Mouse (Mus musculus): Measurements from ENCODE around the gene Speer4e.
"Not testable (repeated sequence)": the region's sequence is repeated elsewhere in the genome, so short reads cannot be mapped to it uniquely, and the experiment has no call there.

Speer4e gene

DNA sequence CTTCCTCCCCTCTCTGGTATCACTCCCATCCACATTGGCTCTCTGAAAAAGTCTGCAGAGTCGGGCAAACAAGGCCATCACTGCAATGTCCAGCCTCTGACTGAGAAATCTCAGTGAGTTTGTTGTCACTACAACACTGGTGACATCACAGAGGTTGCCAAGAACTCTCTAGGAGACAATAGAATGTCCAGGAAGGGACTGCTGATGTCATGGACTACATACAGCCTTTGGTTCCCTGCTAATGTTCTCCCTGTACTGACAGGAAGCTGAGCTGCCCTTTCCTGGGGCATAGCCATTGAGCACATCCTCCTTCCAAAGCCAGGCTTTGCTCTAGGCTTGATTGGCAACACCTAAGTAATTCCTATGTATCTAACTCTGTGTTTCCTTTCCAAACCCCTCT lies at the start of gene Speer4e:
Speer4e (minus strand) TSS at position 101 of the 400 bp plus-strand sequence.
- not testable (repeated sequence) for DNase-seq

- DNase-seq = not testable (repeated sequence)
Measured at GRCm38 (mm10) chr5:14986649-14987387, 48.6 kb upstream of the Speer4e start.

DNA sequence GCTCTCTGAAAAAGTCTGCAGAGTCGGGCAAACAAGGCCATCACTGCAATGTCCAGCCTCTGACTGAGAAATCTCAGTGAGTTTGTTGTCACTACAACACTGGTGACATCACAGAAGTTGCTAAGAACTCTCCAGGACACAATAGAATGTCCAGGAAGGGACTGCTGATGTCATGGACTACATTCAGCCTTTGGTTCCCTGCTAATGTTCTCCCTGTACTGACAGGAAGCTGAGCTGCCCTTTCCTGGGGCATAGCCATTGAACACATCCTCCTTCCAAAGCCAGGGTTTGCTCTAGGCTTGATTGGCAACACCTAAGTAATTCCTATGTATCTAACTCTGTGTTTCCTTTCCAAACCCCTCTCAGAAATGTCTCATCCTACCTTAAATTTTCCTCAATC lies 40.6 kb upstream of the Speer4e start, which contains the start of gene Gm10354:
Gm10354 (minus strand) TSS at position 101 of the 400 bp plus-strand sequence.
- not testable (repeated sequence) for DNase-seq

- not testable (repeated sequence) for DNase-seq
Measured at GRCm38 (mm10) chr5:14977368-14977767, 39.1 kb upstream of the Speer4e start.

DNA sequence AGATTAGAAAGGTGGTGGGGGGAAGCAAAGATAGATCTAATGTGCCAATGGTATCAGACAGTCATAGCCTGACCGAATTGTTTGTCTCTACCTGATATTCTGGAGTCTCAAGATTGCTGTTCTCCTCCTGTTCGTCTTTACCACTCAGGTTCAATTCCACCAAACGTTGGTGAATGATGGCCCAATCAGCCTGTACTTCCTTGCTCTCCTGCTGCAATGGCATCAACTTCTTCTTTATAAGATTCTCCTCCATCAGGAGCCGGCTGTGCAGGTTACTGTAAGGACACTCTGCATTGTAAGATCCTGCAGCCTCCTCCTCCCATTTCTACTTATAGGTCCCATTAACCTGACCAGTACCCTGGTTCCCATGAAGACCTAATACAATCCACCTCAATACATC lies 37.1 kb upstream of the Speer4e start:
- DNase-seq = not testable (repeated sequence)

DNA sequence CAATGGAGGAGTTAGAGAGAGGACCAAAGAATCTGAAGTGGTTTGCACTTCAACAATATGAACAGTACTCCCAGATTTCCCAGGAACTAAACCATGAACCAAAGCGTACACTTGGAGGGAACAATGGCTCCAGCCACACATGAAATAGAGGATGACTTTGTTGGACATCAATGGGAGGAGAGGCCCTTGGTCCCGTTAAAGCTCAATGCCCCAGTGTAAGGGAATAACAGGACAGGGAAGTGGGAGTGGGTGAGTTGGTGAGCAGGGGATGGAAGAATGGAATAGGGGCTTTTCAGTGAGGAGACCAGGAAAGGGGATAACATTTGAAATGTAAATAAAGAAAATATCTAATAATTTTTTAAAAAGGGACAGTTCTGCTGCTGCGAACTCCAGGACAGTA lies 34.6 kb upstream of the Speer4e start:
- not testable (repeated sequence) for DNase-seq

GRCm38 (mm10) chr5:14963821-14964220 lies 25.6 kb upstream of the Speer4e start:
- not testable (repeated sequence) for DNase-seq

DNA sequence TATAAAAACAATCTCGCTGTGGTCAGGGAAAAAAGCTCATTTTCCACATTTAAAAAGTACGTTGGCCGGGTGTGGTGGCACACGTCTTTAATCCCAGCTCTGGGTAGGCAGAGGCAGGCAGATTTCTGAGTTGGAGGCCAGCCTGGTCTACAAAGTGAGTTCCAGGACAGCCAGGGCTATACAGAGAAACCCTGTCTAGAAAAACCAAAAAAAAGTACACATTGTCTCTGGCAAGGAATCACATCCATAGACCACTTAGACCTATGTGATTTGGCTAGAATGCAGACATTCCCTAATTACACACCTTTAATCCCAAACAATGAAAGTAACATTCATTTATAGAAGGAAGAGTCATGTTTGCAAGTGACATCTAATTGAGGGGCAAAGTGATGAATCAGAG lies 23.3 kb upstream of the Speer4e start:
- DNase-seq = not testable (repeated sequence)

- DNase-seq = not testable (repeated sequence)
Measured at GRCm38 (mm10) chr5:14955928-14956706, 17.9 kb upstream of the Speer4e start.

GRCm38 (mm10) chr5:14953587-14953986 lies 15.4 kb upstream of the Speer4e start:
- DNase-seq = not testable (repeated sequence)

DNA sequence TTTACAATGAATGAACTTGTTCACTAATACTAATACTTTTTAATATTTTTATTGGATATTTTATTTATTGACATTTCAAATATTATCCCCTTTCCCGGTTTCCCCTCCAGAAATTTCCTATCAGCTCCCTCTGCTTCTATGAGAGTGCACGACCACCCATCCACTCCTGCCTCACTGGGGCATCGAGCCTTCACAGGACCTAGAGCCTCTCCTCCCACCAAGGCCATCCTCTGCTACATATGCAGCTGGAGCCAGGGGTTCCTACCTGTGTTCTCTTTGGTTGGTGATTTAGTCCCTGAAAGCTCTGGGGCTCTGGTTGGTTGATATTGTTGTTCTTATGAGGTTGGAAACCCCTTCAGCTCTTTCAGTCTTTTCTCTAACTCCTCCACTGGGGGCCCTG lies 14.5 kb upstream of the Speer4e start:
- DNase-seq = not testable (repeated sequence)

- DNase-seq = not testable (repeated sequence)
Measured at GRCm38 (mm10) chr5:14951822-14952221, 13.6 kb upstream of the Speer4e start.

GRCm38 (mm10) chr5:14947482-14948198 lies 9.4 kb upstream of the Speer4e start:
- not testable (repeated sequence) for DNase-seq

DNA sequence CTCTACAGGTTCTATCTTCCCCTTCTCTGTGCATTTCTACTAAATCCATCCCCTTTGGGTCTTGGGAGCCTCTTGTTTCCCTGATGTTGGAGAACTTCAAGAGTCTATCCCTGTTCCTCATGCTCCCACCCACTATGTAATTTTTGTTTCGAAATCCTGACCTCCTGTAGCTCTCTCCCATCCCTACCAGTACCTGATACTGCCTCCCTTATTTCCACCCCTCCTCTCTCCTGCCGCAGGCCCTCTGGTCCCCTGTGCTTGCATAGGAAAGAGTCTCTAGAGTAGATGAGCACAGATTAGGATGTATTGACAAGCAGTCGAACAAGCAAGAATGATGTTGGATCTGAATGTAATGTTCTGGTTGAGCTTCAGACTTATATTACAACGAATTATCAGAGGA lies 7.3 kb upstream of the Speer4e start:
- not testable (repeated sequence) for DNase-seq

DNA sequence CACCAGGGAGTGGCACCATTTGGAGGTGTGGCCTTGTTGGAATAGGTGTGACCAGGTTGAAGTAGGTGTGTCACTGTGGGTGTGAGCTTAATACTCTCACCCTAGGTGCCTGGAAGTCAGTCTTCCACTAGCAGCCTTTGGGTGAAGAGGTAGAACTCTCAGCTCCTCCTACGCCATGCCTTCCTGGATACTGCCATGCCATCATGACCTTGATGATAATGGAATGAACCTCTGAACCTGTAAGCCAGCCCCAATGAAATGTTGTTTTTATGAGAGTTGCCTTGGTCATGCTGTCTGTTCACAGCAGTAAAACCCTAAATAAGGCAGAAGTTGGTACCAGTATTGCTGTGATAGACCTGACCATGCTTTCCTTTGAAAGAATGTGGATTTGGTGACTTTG lies 2.8 kb upstream of the Speer4e start:
- DNase-seq = not testable (repeated sequence)

- DNase-seq = not testable (repeated sequence)
Measured at GRCm38 (mm10) chr5:14933721-14934120, 4.5 kb downstream of the Speer4e start.

GRCm38 (mm10) chr5:14927047-14927446 lies 11.2 kb downstream of the Speer4e start:
- DNase-seq = not testable (repeated sequence)

GRCm38 (mm10) chr5:14914799-14915198 lies 23.4 kb downstream of the Speer4e start, which contains the start of gene Gm9758:
TSS of gene Gm9758 (minus strand) at chr5:14914899.
- not testable (repeated sequence) for DNase-seq

GRCm38 (mm10) chr5:14914361-14914760 lies 23.9 kb downstream of the Speer4e start:
- not testable (repeated sequence) for DNase-seq

DNA sequence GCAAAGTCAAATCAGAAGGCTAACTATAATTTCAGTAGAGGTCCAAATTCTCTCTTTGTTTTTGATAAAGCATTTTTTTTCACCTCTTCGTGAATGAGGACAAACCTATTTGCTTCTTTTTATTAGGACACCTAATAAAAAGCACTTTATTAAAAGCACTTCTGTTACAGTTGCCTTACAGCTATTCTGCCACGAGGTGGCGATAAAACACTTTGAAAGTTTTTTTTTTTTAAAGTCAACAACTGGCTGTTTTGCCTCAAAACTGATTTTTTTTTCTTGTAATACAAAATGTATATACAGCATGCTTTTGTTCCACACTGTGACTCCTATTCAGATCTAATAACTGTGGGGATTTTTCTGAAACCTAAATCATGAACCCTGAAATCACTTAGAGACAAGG lies 34.7 kb downstream of the Speer4e start:
- not testable (repeated sequence) for DNase-seq

DNA sequence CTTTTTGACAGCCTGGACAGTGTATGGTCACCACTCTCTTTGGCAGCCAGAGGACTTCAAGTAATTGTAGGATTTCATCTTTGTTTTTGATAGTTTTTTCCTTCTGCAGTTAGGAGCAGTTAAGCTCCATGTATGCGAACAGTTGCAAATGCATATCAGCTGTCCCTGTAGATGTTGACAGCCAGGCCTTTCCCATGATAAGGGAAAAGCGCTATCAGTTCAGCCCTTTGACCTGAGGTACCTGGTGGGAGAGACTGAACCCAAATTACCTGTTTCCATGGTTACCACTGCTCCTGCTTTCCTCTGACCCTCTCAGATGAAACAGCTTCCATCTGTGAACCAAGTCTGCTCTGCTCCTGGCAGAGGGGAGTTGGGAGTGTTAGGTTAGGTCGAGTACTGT lies 46.0 kb downstream of the Speer4e start:
- DNase-seq = no peak

DNA sequence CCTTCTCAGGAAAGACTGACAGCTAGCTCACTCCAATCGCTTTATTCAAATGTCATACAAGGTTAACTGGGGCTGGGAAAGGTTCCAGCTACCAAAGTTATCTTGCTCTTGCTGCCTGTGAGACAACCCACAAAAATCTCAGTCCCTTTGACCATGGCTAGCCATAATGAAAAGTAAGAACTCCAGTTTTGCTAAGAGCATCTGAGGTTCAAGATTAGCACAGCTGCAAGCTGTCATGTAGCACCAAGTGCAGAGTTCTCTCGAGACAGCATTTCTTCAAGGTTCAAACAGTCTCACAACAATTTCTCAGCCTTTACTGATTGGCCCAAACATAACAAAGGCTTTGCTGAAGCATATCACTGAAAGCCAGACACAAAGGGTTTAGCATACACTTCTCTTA lies 52.9 kb downstream of the Speer4e start:
- DNase-seq = not testable (repeated sequence)

Measured in right cerebral cortex, postnatal 25 days (tissue).